In genomic region chr3:107326442-107326841, GRCm38 (mm10) we compare ENCODE assay signal across 23 mouse cellular contexts. TPM values are rescaled to one million over a fixed set of nuclear protein-coding genes. Genes with fewer than 3 reads are reported as not detected.
DNase-seq lines count a peak whose midpoint lies in the region; ATAC-seq and TF ChIP-seq lines count a peak whose summit lies in the region.
"Had no signal": no experiment of that assay in that cellular context is flagged by ENCODE, and none has a peak within 500 bp of the region (broad histone marks: within the 10 kb centered on the region; RNA-seq: fewer than 3 reads in every experiment).

No protein-coding gene starts in this region.

- no peak for TF ChIP-seq RAD21 in CH12.LX (IDR thresholded peaks at IDR 0.05; ENCODE audit: low read depth, low read length)
- TF ChIP-seq RAD21 in MEL (IDR thresholded peaks at IDR 0.05; ENCODE audit: low read depth, low read length), result no peak

- H3K9ac ChIP-seq in CH12.LX (ENCODE audit: insufficient read depth, low read depth), result no peak overlapping the region
- no peak overlapping the region for H3K9ac ChIP-seq in ES-E14 (ENCODE audit: insufficient read depth, low read depth, low read length, poor library complexity, severe bottlenecking)
- H3K9ac ChIP-seq in MEL (ENCODE audit: control insufficient read depth, low read depth, low read length, poor library complexity, severe bottlenecking), result no peak overlapping the region
- H3K9ac ChIP-seq in lung, postnatal 0 days (replicated peaks; ENCODE audit: low read depth), result no peak overlapping the region

- no peak for TF ChIP-seq POLR2A in CH12.LX (IDR thresholded peaks at IDR 0.05; ENCODE audit: low read depth, low read length)
- no peak for TF ChIP-seq POLR2A in MEL (IDR thresholded peaks at IDR 0.05; ENCODE audit: control insufficient read depth in 1 of 2, insufficient read depth in 1 of 2, low read depth in 1 of 2, low read length in 2 of 2, poor library complexity in 1 of 2)

- H3K27ac ChIP-seq in CH12.LX (ENCODE audit: insufficient read depth, low read depth), result no peak overlapping the region
- no peak overlapping the region for H3K27ac ChIP-seq in ES-E14 (ENCODE audit: insufficient read depth, low read depth, low read length, poor library complexity, severe bottlenecking)
- no peak overlapping the region for H3K27ac ChIP-seq in MEL (ENCODE audit: control insufficient read depth, low read depth, low read length)
- H3K27ac ChIP-seq in lung, postnatal 0 days (ENCODE audit: low read length), result no peak overlapping the region

- WGBS in lung, postnatal 0 days, result 98% methylated on average over 1 of the region's 1 CpGs

- intact Hi-C loops in heart, postnatal 10 days (cut with DNase I), result no loop called here

- H3K4me3 ChIP-seq in CH12.LX (replicated peaks in 1 of 3; ENCODE audit: low read depth in 2 of 3, low read length in 2 of 3, poor library complexity in 1 of 3), result no peak overlapping the region
- no peak overlapping the region for H3K4me3 ChIP-seq in ES-E14 (ENCODE audit: insufficient read depth in 1 of 2, low read depth in 1 of 2, low read length in 2 of 2, poor library complexity in 1 of 2, severe bottlenecking in 1 of 2)
- no peak overlapping the region; a peak in 1 of 4 replicates for H3K4me3 ChIP-seq in MEL (ENCODE audit: control insufficient read depth in 1 of 2, insufficient read depth in 1 of 2, low read depth in 2 of 2, low read length in 2 of 2)
- H3K4me3 ChIP-seq in lung, postnatal 0 days (ENCODE audit: low read depth, low read length), result no peak overlapping the region

- TF ChIP-seq EP300 in CH12.LX (IDR thresholded peaks at IDR 0.05; ENCODE audit: low read length), result no peak
- no peak for TF ChIP-seq EP300 in MEL (IDR thresholded peaks at IDR 0.05; ENCODE audit: low read depth in 1 of 2, low read length in 2 of 2)
- TF ChIP-seq EP300 in lung, postnatal 0 days (IDR thresholded peaks at IDR 0.05), result no peak

- TF ChIP-seq CTCF in CH12.LX (conservative IDR thresholded peaks at IDR 0.05 in 1 of 2, IDR thresholded peaks at IDR 0.05 in 1 of 2; ENCODE audit: low read depth in 2 of 2, low read length in 2 of 2), result no peak
- no peak for TF ChIP-seq CTCF in MEL (IDR thresholded peaks at IDR 0.05 in 2 of 3, conservative IDR thresholded peaks at IDR 0.05 in 1 of 3; ENCODE audit: control insufficient read depth in 1 of 3, insufficient read depth in 1 of 3, low read depth in 2 of 3, low read length in 3 of 3, poor library complexity in 1 of 3, severe bottlenecking in 1 of 3)
- TF ChIP-seq CTCF in lung, postnatal 0 days (IDR thresholded peaks at IDR 0.05), result no peak

- no peak for ATAC-seq in lung, postnatal 0 days
- ATAC-seq: activated CD4-positive, CD25-positive, alpha-beta regulatory T cell, adult 4 months; CD4-positive, CD25-positive, alpha-beta regulatory T cell, adult 4 months; Patski had no signal

- H3K36me3 ChIP-seq in CH12.LX (replicated peaks in 1 of 2; ENCODE audit: control insufficient read depth in 1 of 2, insufficient read depth in 1 of 2, low read length in 1 of 2), result peaks cover 29 to 51% of the 10 kb centered on the region in 2 experiments
- peaks cover 28% of the 10 kb centered on the region for H3K36me3 ChIP-seq in ES-E14 (ENCODE audit: control insufficient read depth, insufficient read depth, low read length, poor library complexity, severe bottlenecking)
- peaks cover 46 to 61% of the 10 kb centered on the region in 2 experiments for H3K36me3 ChIP-seq in MEL (ENCODE audit: control insufficient read depth in 1 of 2, insufficient read depth in 2 of 2, low read length in 2 of 2)
- H3K36me3 ChIP-seq in lung, postnatal 0 days (ENCODE audit: insufficient read depth, low read length), result peaks cover 15% of the 10 kb centered on the region

- H3K9me3 ChIP-seq in CH12.LX (replicated peaks; ENCODE audit: low read length) (no peaks in the 10 kb centered on the region), ES-E14 (ENCODE audit: control insufficient read depth, insufficient read depth, low read depth, low read length) (no peaks in the 10 kb centered on the region), MEL (replicated peaks; ENCODE audit: insufficient read depth, low read length) (no peaks in the 10 kb centered on the region)
- no peaks in the 10 kb centered on the region for H3K9me3 ChIP-seq in lung, postnatal 0 days (ENCODE audit: low read length)
- H3K9me3 ChIP-seq: G1E had no signal

- no peak for DNase-seq in CH12.LX (ENCODE audit: extremely low read depth)
- DNase-seq in ES-E14 (ENCODE audit: low read depth, low spot score), result no peak
- DNase-seq in MEL (ENCODE audit: low read depth, low spot score), result no peak
- DNase-seq in adrenal gland, adult 8-10 months, result no peak
- DNase-seq in lung, postnatal 0 days (ENCODE audit: low spot score), result no peak
- no peak for DNase-seq in heart, postnatal 10 days
- DNase-seq: adrenal gland, adult 2 months; adrenal gland, postnatal 10 days; adrenal gland, postnatal 14 days; adrenal gland, postnatal 25 days; adrenal gland, postnatal 36 days; B cell, adult 2 months; cerebellum, adult 11 months; cerebellum, adult 11-12 months; cerebellum, adult 18-20 months; cerebellum, adult 2 months; cerebellum, adult 8-10 months; cerebellum, adult 9-10 months; cerebellum, adult 9-11 months had no signal

- in situ Hi-C loops in CH12.LX (cut with MboI; ENCODE audit: low pct_ligation_motif_present, low pct_unique_long_range_greater_than_20kb, low sequenced_read_pairs) (no loop called here), ES-E14 (cut with MboI; ENCODE audit: low sequenced_read_pairs in 2 of 2, unreplicated experiment in 2 of 2) (no loop called here)

- H3K4me2 ChIP-seq in CH12.LX (ENCODE audit: insufficient read depth, low read depth, poor library complexity, severe bottlenecking), result no peak overlapping the region
- H3K4me2 ChIP-seq in lung, postnatal 0 days (replicated peaks; ENCODE audit: low read depth, low read length), result no peak overlapping the region

- H3K4me1 ChIP-seq in CH12.LX (ENCODE audit: control insufficient read depth in 1 of 2, insufficient read depth in 2 of 2) (peaks cover 6 to 65% of the 10 kb centered on the region in 2 experiments), ES-E14 (ENCODE audit: control insufficient read depth in 2 of 2, insufficient read depth in 2 of 2, low read length in 2 of 2, poor library complexity in 1 of 2) (peaks cover 11 to 17% of the 10 kb centered on the region in 2 experiments), MEL (ENCODE audit: control insufficient read depth in 1 of 2, insufficient read depth in 2 of 2, low read length in 2 of 2) (peaks cover 17 to 22% of the 10 kb centered on the region in 2 experiments)
- peaks cover 10% of the 10 kb centered on the region; the same call in 1 of the 2 replicates for H3K4me1 ChIP-seq in lung, postnatal 0 days (ENCODE audit: insufficient read depth, low read depth, low read length)

- no peaks in the 10 kb centered on the region for H3K27me3 ChIP-seq in CH12.LX (replicated peaks)
- no peaks in the 10 kb centered on the region for H3K27me3 ChIP-seq in MEL (ENCODE audit: control insufficient read depth in 1 of 2, insufficient read depth in 2 of 2, low read length in 2 of 2)
- H3K27me3 ChIP-seq in lung, postnatal 0 days (replicated peaks; ENCODE audit: insufficient read depth, low read length), result no peaks in the 10 kb centered on the region
- H3K27me3 ChIP-seq: Patski had no signal

- H3K79me2 ChIP-seq in CH12.LX (replicated peaks; ENCODE audit: control insufficient read depth, extremely low read depth, insufficient read depth, poor library complexity, severe bottlenecking), result peaks cover 72% of the 10 kb centered on the region
- H3K79me2 ChIP-seq in MEL (ENCODE audit: control insufficient read depth, insufficient read depth, low read length, poor library complexity), result peaks cover 70% of the 10 kb centered on the region

- dilution Hi-C loops in CH12.LX (cut with MboI; ENCODE audit: extremely low pct_ligation_motif_present, extremely low pct_unique_long_range_greater_than_20kb, low sequenced_read_pairs), result no loop called here

TF ChIP-seq in CH12.LX, 34 proteins besides CTCF, POLR2A, EP300 and RAD21 (continues in another document):
- TF ChIP-seq CHD1 (IDR thresholded peaks at IDR 0.05; ENCODE audit: low read depth, low read length), result no peak

TF ChIP-seq in ES-E14, 5 proteins besides CTCF, POLR2A, EP300 and RAD21 (continues in another document):
- TF ChIP-seq ZNF384 (IDR thresholded peaks at IDR 0.05; ENCODE audit: low read depth, low read length), result peak; percentile 45; the same call in 1 of the 2 replicates

TF ChIP-seq in MEL, 35 proteins besides CTCF, POLR2A, EP300 and RAD21 (continues in another document):
- no peak for TF ChIP-seq ZMIZ1 (IDR thresholded peaks at IDR 0.05; ENCODE audit: low read depth, low read length)

RNA-seq across cellular contexts. Expression of gene Rbm15, which starts 7.0 kb away (rescaled TPM):
- 26.0 and 30.5 TPM in 2 replicates for total RNA-seq in CH12.LX (2012; rRNA removed)
- total RNA-seq in CH12.LX (2014; rRNA removed), result 15.2 and 17.0 TPM in 2 replicates
- 14.5 and 17.2 TPM in 2 replicates for polyA plus RNA-seq in CH12.LX (2012; ENCODE audit: insufficient read length, low read depth)
- total RNA-seq in ES-E14 (2012; rRNA removed), result 48.5 and 53.8 TPM in 2 replicates
- 29.4 and 33.1 TPM in 2 replicates for total RNA-seq in MEL (2012; rRNA removed)
- polyA plus RNA-seq in MEL (2012; ENCODE audit: insufficient read depth in 1 of 2, insufficient read length in 2 of 2, low read depth in 1 of 2, low replicate concordance in 2 of 2, missing spikeins in 1 of 2), result 10 to 100 TPM in 1 of 2 experiments, not detected in 1; 18.1 TPM
- total RNA-seq in adrenal gland, adult 8-10 months (2022), result 10 to 100 TPM; 30.6 to 48.1 (median 36.7) TPM
- polyA plus RNA-seq in lung, postnatal 0 days (2015; fragmentation: Nextera tagmentation; extraction: Ambion mirVana), result 7.2 and 7.5 TPM in 2 replicates
- total RNA-seq in heart, postnatal 10 days (2021), result 10 to 100 TPM; 25.8 to 29.3 TPM

RNA-seq across cellular contexts. Expression of gene Slc16a4, which starts 35.4 kb away (rescaled TPM):
- total RNA-seq in CH12.LX (2012; rRNA removed) (0.08 TPM in 1 of 2 replicates, not detected in the other), CH12.LX (2014; rRNA removed) (not detected in 2 replicates), ES-E14 (2012; rRNA removed) (0.42 and 0.85 TPM in 2 replicates), MEL (2012; rRNA removed) (0.04 TPM in 1 of 2 replicates, not detected in the other)
- polyA plus RNA-seq in CH12.LX (2012; ENCODE audit: insufficient read length, low read depth) (0.45 and 0.60 TPM in 2 replicates), MEL (2012; ENCODE audit: insufficient read depth in 1 of 2, insufficient read length in 2 of 2, low read depth in 1 of 2, low replicate concordance in 2 of 2, missing spikeins in 1 of 2) (under 1 TPM in 1 of 2 experiments, not detected in 1; 0.65 TPM)
- under 1 TPM; 0.12 to 0.86 (median 0.31) TPM for total RNA-seq in adrenal gland, adult 8-10 months (2022)
- polyA plus RNA-seq in lung, postnatal 0 days (2015; fragmentation: Nextera tagmentation; extraction: Ambion mirVana), result 0.49 and 0.73 TPM in 2 replicates
- under 1 TPM; 0.45 to 0.48 TPM for total RNA-seq in heart, postnatal 10 days (2021)
- polyA plus RNA-seq: G1E had no signal

RNA-seq across cellular contexts. Expression of gene Lamtor5, which starts 47.8 kb away (rescaled TPM):
- total RNA-seq in CH12.LX (2012; rRNA removed) (119 and 142 TPM in 2 replicates), CH12.LX (2014; rRNA removed) (162 and 183 TPM in 2 replicates), ES-E14 (2012; rRNA removed) (58.9 and 76.9 TPM in 2 replicates), MEL (2012; rRNA removed) (129 TPM in 2 replicates)
- polyA plus RNA-seq in CH12.LX (2012; ENCODE audit: insufficient read length, low read depth) (113 and 137 TPM in 2 replicates), MEL (2012; ENCODE audit: insufficient read depth in 1 of 2, insufficient read length in 2 of 2, low read depth in 1 of 2, low replicate concordance in 2 of 2, missing spikeins in 1 of 2) (100 to 1,000 TPM; 104 to 170 TPM)
- total RNA-seq in adrenal gland, adult 8-10 months (2022), result 10 to 100 TPM; 78.3 to 97.4 (median 85.7) TPM
- polyA plus RNA-seq in lung, postnatal 0 days (2015; fragmentation: Nextera tagmentation; extraction: Ambion mirVana), result 201 and 215 TPM in 2 replicates
- total RNA-seq in heart, postnatal 10 days (2021), result 10 to 100 TPM; 74.0 to 74.6 TPM

Comparison
In these comparisons a context has a peak if more than half of its experiments do, and no peak if none do; other contexts are left out.
1. Of the 35 proteins assayed by ChIP-seq in both MEL and CH12.LX: peak only in MEL: none; only in CH12.LX: none; in both: ZNF384; in neither: 34.